Comparison of ENCODE assay signal across 10 mouse cellular contexts in the genomic region with DNA sequence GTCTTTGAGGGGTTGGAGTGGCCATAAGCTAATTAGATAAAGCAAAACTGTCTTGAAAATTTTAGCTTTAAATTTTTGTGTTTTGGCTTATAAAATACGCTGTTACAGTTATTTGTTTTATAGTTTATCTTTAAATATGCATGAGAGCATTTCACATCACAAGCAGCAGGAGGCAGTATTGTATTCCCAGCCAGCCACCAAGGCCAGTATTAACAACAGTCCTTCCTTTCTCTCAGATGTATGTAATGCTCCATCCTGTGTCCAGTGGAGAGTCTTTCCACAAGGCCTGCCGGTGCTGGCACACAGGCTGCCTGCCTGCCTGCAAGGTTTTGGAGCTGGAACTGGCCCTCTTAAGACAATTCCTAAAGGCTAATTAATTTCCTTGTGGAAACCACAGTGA. TPM values are rescaled to one million over a fixed set of nuclear protein-coding genes. Genes with fewer than 3 reads are reported as not detected.
A peak's percentile ranks its signal among the peaks of the same experiment; 100 is the strongest.
DNase-seq lines count a peak whose midpoint lies in the region; ATAC-seq and TF ChIP-seq lines count a peak whose summit lies in the region.
"Had no signal": no experiment of that assay in that cellular context is flagged by ENCODE, and none has a peak within 500 bp of the region (broad histone marks: within the 10 kb centered on the region; RNA-seq: fewer than 3 reads in every experiment).

No protein-coding gene starts in this region.

- CTCF ChIA-PET in Patski (lab: Charles Lee) = interaction anchor here (0.9 to 1.7 kb wide), 12 partner anchors 8 to 602 kb away, joined by 3 to 11 read pairs (median 3); no protein-coding TSS in a partner anchor

- no peak overlapping the region for H3K27ac ChIP-seq in kidney, postnatal 0 days
- H3K27ac ChIP-seq in kidney, embryonic 15.5 days = no peak overlapping the region
- H3K27ac ChIP-seq in limb, embryonic 10.5 days = no peak overlapping the region
- H3K27ac ChIP-seq: heart, embryonic 15.5 days had no signal

- intact Hi-C loops in left cerebral cortex, postnatal 25 days (cut with DNase I) = loop anchor here (2.0 to 10.0 kb wide), 4 partner anchors 195 to 463 kb away; no protein-coding TSS in a partner anchor

- TF ChIP-seq CTCF in kidney, postnatal 0 days (IDR thresholded peaks at IDR 0.05; ENCODE audit: low read depth) = peak; percentile 75
- TF ChIP-seq CTCF in Patski (IDR thresholded peaks at IDR 0.05) = peak; percentile 71

- 46% methylated on average over 2 of the region's 2 CpGs for WGBS in kidney, postnatal 0 days
- WGBS in kidney, embryonic 15.5 days = 54% methylated on average over 2 of the region's 2 CpGs
- WGBS in limb, embryonic 10.5 days = 55% methylated on average over 2 of the region's 2 CpGs

- H3K4me1 ChIP-seq in kidney, postnatal 0 days (replicated peaks; ENCODE audit: insufficient read depth, low read length) = no peaks in the 10 kb centered on the region
- H3K4me1 ChIP-seq in kidney, embryonic 15.5 days = no peaks in the 10 kb centered on the region
- no peaks in the 10 kb centered on the region for H3K4me1 ChIP-seq in limb, embryonic 10.5 days

- no peaks in the 10 kb centered on the region for H3K27me3 ChIP-seq in kidney, postnatal 0 days (ENCODE audit: insufficient read depth, low read length)
- H3K27me3 ChIP-seq in kidney, embryonic 15.5 days = no peaks in the 10 kb centered on the region
- H3K27me3 ChIP-seq in Patski = no peaks in the 10 kb centered on the region
- no peaks in the 10 kb centered on the region for H3K27me3 ChIP-seq in limb, embryonic 10.5 days (ENCODE audit: low read depth, poor library complexity, severe bottlenecking)
- H3K27me3 ChIP-seq: heart, embryonic 15.5 days had no signal

- H3K9me3 ChIP-seq in kidney, postnatal 0 days (replicated peaks; ENCODE audit: low read length) = no peaks in the 10 kb centered on the region
- no peaks in the 10 kb centered on the region for H3K9me3 ChIP-seq in kidney, embryonic 15.5 days (replicated peaks)
- H3K9me3 ChIP-seq in limb, embryonic 10.5 days (replicated peaks) = no peaks in the 10 kb centered on the region
- H3K9me3 ChIP-seq: heart, embryonic 15.5 days had no signal

- DNase-seq in kidney, postnatal 0 days (ENCODE audit: low spot score) = peak; percentile 75
- DNase-seq in CD4-positive, CD25-positive, alpha-beta regulatory T cell, adult 2 months (ENCODE audit: low read depth, low spot score) = peak; percentile 69
- DNase-seq in Patski (ENCODE audit: low read depth, low spot score) = no peak
- DNase-seq in limb, embryonic 10.5 days (ENCODE audit: low spot score) = peak; percentile 38
- DNase-seq in kidney, adult 18-20 months = no peak
- DNase-seq in left cerebral cortex, postnatal 25 days (ENCODE audit: low spot score in 2 of 2) = no peak
- DNase-seq in cerebellum, postnatal 4 days (ENCODE audit: low spot score in 2 of 2) = no peak

- POLR2A ChIA-PET in Patski (lab: Charles Lee) = interaction anchor here (0.5 kb wide), 1 partner anchor 198 kb away, joined by 3 read pairs; no protein-coding TSS in a partner anchor

- no peak overlapping the region for H3K9ac ChIP-seq in kidney, postnatal 0 days (ENCODE audit: low read depth, low read length)
- H3K9ac ChIP-seq in kidney, embryonic 15.5 days = no peak overlapping the region
- H3K9ac ChIP-seq: heart, embryonic 15.5 days had no signal

- H3K36me3 ChIP-seq in kidney, postnatal 0 days (ENCODE audit: insufficient read depth, low read length) = peaks cover 25% of the 10 kb centered on the region; the same call in 1 of the 2 replicates
- H3K36me3 ChIP-seq in kidney, embryonic 15.5 days = peaks cover 61% of the 10 kb centered on the region
- peaks cover 26% of the 10 kb centered on the region for H3K36me3 ChIP-seq in limb, embryonic 10.5 days

- H3K4me2 ChIP-seq in kidney, postnatal 0 days (ENCODE audit: low read length) = no peak overlapping the region
- H3K4me2 ChIP-seq in kidney, embryonic 15.5 days = no peak overlapping the region
- H3K4me2 ChIP-seq: heart, embryonic 15.5 days; midbrain, embryonic 11.5 days had no signal

- in situ Hi-C loops in Patski (cut with MboI; ENCODE audit: low pct_unique_long_range_greater_than_20kb) = loop anchor here (5.0 to 25.0 kb wide), 2 partner anchors 215 to 465 kb away; a partner anchor contains a TSS

- no peak for ATAC-seq in kidney, postnatal 0 days (replicated peaks; ENCODE audit: low FRiP score, low read depth)
- ATAC-seq in kidney, embryonic 15.5 days (replicated peaks; ENCODE audit: low FRiP score) = no peak
- ATAC-seq in Patski = no peak

- H3K4me3 ChIP-seq in kidney, postnatal 0 days (replicated peaks; ENCODE audit: low read depth, low read length) = no peak overlapping the region
- H3K4me3 ChIP-seq in kidney, embryonic 15.5 days (replicated peaks) = no peak overlapping the region
- no peak overlapping the region for H3K4me3 ChIP-seq in limb, embryonic 10.5 days
- H3K4me3 ChIP-seq: heart, embryonic 15.5 days had no signal

RNA-seq across cellular contexts. Expression of a gene that starts 26.7 kb away (rescaled TPM):
- polyA plus RNA-seq in kidney, postnatal 0 days (2015; fragmentation: Nextera tagmentation; extraction: Ambion mirVana) = 32.5 and 35.0 TPM in 2 replicates
- 34.7 and 35.0 TPM in 2 replicates for polyA plus RNA-seq in kidney, embryonic 15.5 days (2015; fragmentation: Nextera tagmentation; extraction: Ambion mirVana)
- 21.3 TPM for polyA plus RNA-seq in Patski (2021)
- 26.8 and 27.0 TPM in 2 replicates for polyA plus RNA-seq in limb, embryonic 10.5 days (2016; fragmentation: Nextera tagmentation; extraction: Ambion mirVana)
- total RNA-seq in left cerebral cortex, postnatal 25 days (2021) = 10 to 100 TPM; 89.7 to 91.1 TPM

RNA-seq across cellular contexts. Expression of a gene that starts 29.0 kb away (rescaled TPM):
- polyA plus RNA-seq in kidney, postnatal 0 days (2015; fragmentation: Nextera tagmentation; extraction: Ambion mirVana) = 17.3 and 21.7 TPM in 2 replicates
- 18.4 and 18.5 TPM in 2 replicates for polyA plus RNA-seq in kidney, embryonic 15.5 days (2015; fragmentation: Nextera tagmentation; extraction: Ambion mirVana)
- polyA plus RNA-seq in Patski (2021) = 23.5 TPM
- polyA plus RNA-seq in limb, embryonic 10.5 days (2016; fragmentation: Nextera tagmentation; extraction: Ambion mirVana) = 17.4 and 20.5 TPM in 2 replicates
- 10 to 100 TPM; 59.5 to 64.8 TPM for total RNA-seq in left cerebral cortex, postnatal 25 days (2021)

Comparison
In these comparisons a context has a peak if more than half of its experiments do, and no peak if none do; other contexts are left out.
1. DNase-seq: peak in kidney, postnatal 0 days (single experiment), CD4-positive, CD25-positive, alpha-beta regulatory T cell, adult 2 months (single experiment) and limb, embryonic 10.5 days (single experiment); none in Patski (single experiment), kidney, adult 18-20 months (single experiment), left cerebral cortex, postnatal 25 days (0 of 2) and cerebellum, postnatal 4 days (0 of 2).